Mouse (Mus musculus): ENCODE results near the gene Exd2.

Gene Exd2

GRCm38 (mm10) chr12:80462942-80463651, at the start of gene Exd2:
Gene Exd2, plus strand, starts transcription at chr12:80463095.
- no peaks in the 10 kb centered on the region; the same call in 1 of the 2 replicates for H3K27me3 ChIP-seq (ENCODE audit: insufficient read depth, low read length)
- H3K4me3 ChIP-seq (replicated peaks; ENCODE audit: low read length), result peak within 1 kb of the TSS; percentile 93
- peaks cover 11% of the 10 kb centered on the region for H3K4me1 ChIP-seq (replicated peaks; ENCODE audit: low read depth, low read length)
- H3K36me3 ChIP-seq (ENCODE audit: insufficient read depth, low read length), result no peaks in the 10 kb centered on the region
- H3K9me3 ChIP-seq (ENCODE audit: low read length), result no peaks in the 10 kb centered on the region
- TF ChIP-seq NANOG (IDR thresholded peaks at IDR 0.05; ENCODE audit: borderline replicate concordance, low read length) (no peak), POU5F1 (IDR thresholded peaks at IDR 0.05; ENCODE audit: borderline replicate concordance, low read length) (no peak), CTCF (conservative IDR thresholded peaks at IDR 0.05; ENCODE audit: low read length) (no peak)

DNA sequence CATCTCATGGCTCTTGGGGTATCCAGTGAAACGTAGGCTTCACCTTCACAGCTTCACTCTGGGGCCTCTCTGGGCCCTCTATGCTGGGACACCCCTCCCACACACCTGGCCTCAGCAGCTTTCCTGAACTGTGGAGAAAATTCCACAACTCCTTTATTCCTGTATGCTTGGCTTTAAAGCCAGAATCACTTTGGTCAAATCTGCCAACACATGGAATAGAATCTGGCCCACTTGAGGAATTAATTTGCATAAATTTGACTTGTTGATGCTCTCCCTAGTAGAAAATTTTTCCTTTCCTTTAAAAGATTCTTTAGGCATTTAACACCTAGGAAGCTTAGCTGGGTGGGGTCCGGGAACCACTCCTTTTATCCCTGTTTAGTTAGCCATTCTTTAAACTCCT, 47.8 kb upstream of the Exd2 start:
- H3K36me3 ChIP-seq (ENCODE audit: insufficient read depth, low read length), result peaks cover 15% of the 10 kb centered on the region; the same call in 1 of the 2 replicates

GRCm38 (mm10) chr12:80427683-80428082, 35.2 kb upstream of the Exd2 start:
- Histone ChIP-seq H3K4me3 (replicated peaks; ENCODE audit: low read length) (no peak overlapping the region), H3K4me1 (replicated peaks; ENCODE audit: low read depth, low read length) (no peaks in the 10 kb centered on the region), H3K9me3 (ENCODE audit: low read length) (peaks cover 26% of the 10 kb centered on the region), H3K36me3 (ENCODE audit: insufficient read depth, low read length) (peaks cover 14% of the 10 kb centered on the region; the same call in 1 of the 2 replicates), H3K27me3 (ENCODE audit: insufficient read depth, low read length) (no peaks in the 10 kb centered on the region)
- TF ChIP-seq CTCF (conservative IDR thresholded peaks at IDR 0.05; ENCODE audit: low read length) (no peak), POU5F1 (IDR thresholded peaks at IDR 0.05; ENCODE audit: borderline replicate concordance, low read length) (no peak), NANOG (IDR thresholded peaks at IDR 0.05; ENCODE audit: borderline replicate concordance, low read length) (no peak)

More for the DNA sequence above, 47.8 kb upstream of the Exd2 start:
- Histone ChIP-seq H3K9me3 (ENCODE audit: low read length) (peaks cover 39% of the 10 kb centered on the region), H3K4me3 (replicated peaks; ENCODE audit: low read length) (no peak overlapping the region), H3K4me1 (replicated peaks; ENCODE audit: low read depth, low read length) (no peaks in the 10 kb centered on the region), H3K27me3 (ENCODE audit: insufficient read depth, low read length) (no peaks in the 10 kb centered on the region)
- TF ChIP-seq POU5F1 (IDR thresholded peaks at IDR 0.05; ENCODE audit: borderline replicate concordance, low read length), result no peak

GRCm38 (mm10) chr12:80433266-80433665, 29.6 kb upstream of the Exd2 start:
- Histone ChIP-seq H3K4me3 (replicated peaks; ENCODE audit: low read length) (no peak overlapping the region), H3K36me3 (ENCODE audit: insufficient read depth, low read length) (no peaks in the 10 kb centered on the region), H3K9me3 (ENCODE audit: low read length) (no peaks in the 10 kb centered on the region), H3K4me1 (replicated peaks; ENCODE audit: low read depth, low read length) (peaks cover 18% of the 10 kb centered on the region), H3K27me3 (ENCODE audit: insufficient read depth, low read length) (peaks cover 12% of the 10 kb centered on the region)
- TF ChIP-seq NANOG (IDR thresholded peaks at IDR 0.05; ENCODE audit: borderline replicate concordance, low read length) (no peak), CTCF (conservative IDR thresholded peaks at IDR 0.05; ENCODE audit: low read length) (no peak), POU5F1 (IDR thresholded peaks at IDR 0.05; ENCODE audit: borderline replicate concordance, low read length) (no peak)

DNA sequence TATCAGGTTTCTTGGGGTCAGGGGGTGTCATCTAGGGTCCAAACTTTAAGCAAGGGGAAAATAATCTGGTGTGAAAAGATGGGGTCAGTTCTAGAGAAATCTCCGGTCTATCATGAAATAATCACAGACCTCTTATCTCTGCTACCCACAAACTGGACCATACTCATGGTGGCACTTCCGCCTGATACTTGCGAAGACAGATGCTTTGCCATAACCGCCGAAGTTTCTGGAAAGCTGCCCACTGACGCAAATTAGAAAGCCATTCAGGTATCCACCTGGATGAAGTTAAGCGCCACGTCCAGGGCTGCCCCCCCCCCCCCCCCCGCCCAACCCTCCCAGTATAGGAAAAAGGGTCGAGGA, 28.3 kb upstream of the Exd2 start:
- TF ChIP-seq CTCF (conservative IDR thresholded peaks at IDR 0.05; ENCODE audit: low read length) (no peak), POU5F1 (IDR thresholded peaks at IDR 0.05; ENCODE audit: borderline replicate concordance, low read length) (no peak), NANOG (IDR thresholded peaks at IDR 0.05; ENCODE audit: borderline replicate concordance, low read length) (no peak)
- Histone ChIP-seq H3K4me3 (replicated peaks; ENCODE audit: low read length) (peak overlapping the region; percentile 89), H3K36me3 (ENCODE audit: insufficient read depth, low read length) (no peaks in the 10 kb centered on the region), H3K9me3 (ENCODE audit: low read length) (no peaks in the 10 kb centered on the region), H3K4me1 (replicated peaks; ENCODE audit: low read depth, low read length) (peaks cover 18% of the 10 kb centered on the region), H3K27me3 (ENCODE audit: insufficient read depth, low read length) (peaks cover 13% of the 10 kb centered on the region)

GRCm38 (mm10) chr12:80434961-80435691, 27.8 kb upstream of the Exd2 start:
- Histone ChIP-seq H3K27me3 (ENCODE audit: insufficient read depth, low read length) (peaks cover 13% of the 10 kb centered on the region), H3K9me3 (ENCODE audit: low read length) (no peaks in the 10 kb centered on the region), H3K36me3 (ENCODE audit: insufficient read depth, low read length) (no peaks in the 10 kb centered on the region), H3K4me3 (replicated peaks; ENCODE audit: low read length) (peak overlapping the region; percentile 89), H3K4me1 (replicated peaks; ENCODE audit: low read depth, low read length) (peaks cover 18% of the 10 kb centered on the region)
- TF ChIP-seq CTCF (conservative IDR thresholded peaks at IDR 0.05; ENCODE audit: low read length) (no peak), POU5F1 (IDR thresholded peaks at IDR 0.05; ENCODE audit: borderline replicate concordance, low read length) (no peak), NANOG (IDR thresholded peaks at IDR 0.05; ENCODE audit: borderline replicate concordance, low read length) (no peak)

- Histone ChIP-seq H3K36me3 (ENCODE audit: insufficient read depth, low read length) (no peaks in the 10 kb centered on the region), H3K4me3 (replicated peaks; ENCODE audit: low read length) (peak overlapping the region; percentile 89), H3K4me1 (replicated peaks; ENCODE audit: low read depth, low read length) (peaks cover 18% of the 10 kb centered on the region), H3K9me3 (ENCODE audit: low read length) (no peaks in the 10 kb centered on the region), H3K27me3 (ENCODE audit: insufficient read depth, low read length) (peaks cover 13% of the 10 kb centered on the region)
- TF ChIP-seq CTCF (conservative IDR thresholded peaks at IDR 0.05; ENCODE audit: low read length) (no peak), NANOG (IDR thresholded peaks at IDR 0.05; ENCODE audit: borderline replicate concordance, low read length) (no peak), POU5F1 (IDR thresholded peaks at IDR 0.05; ENCODE audit: borderline replicate concordance, low read length) (no peak)
These were observed 27.0 kb upstream of the Exd2 start for GRCm38 (mm10) chr12:80435887-80436286.

GRCm38 (mm10) chr12:80436336-80436976, 26.4 kb upstream of the Exd2 start, which contains the start of gene Dcaf5:
Gene Dcaf5, minus strand, starts transcription at chr12:80436601.
- H3K27me3 ChIP-seq (ENCODE audit: insufficient read depth, low read length), result peaks cover 13% of the 10 kb centered on the region
- no peaks in the 10 kb centered on the region for H3K36me3 ChIP-seq (ENCODE audit: insufficient read depth, low read length)
- H3K9me3 ChIP-seq (ENCODE audit: low read length), result no peaks in the 10 kb centered on the region
- H3K4me1 ChIP-seq (replicated peaks; ENCODE audit: low read depth, low read length), result peaks cover 18% of the 10 kb centered on the region
- no peak for TF ChIP-seq POU5F1 (IDR thresholded peaks at IDR 0.05; ENCODE audit: borderline replicate concordance, low read length)
- no peak for TF ChIP-seq CTCF (conservative IDR thresholded peaks at IDR 0.05; ENCODE audit: low read length)
- no peak for TF ChIP-seq NANOG (IDR thresholded peaks at IDR 0.05; ENCODE audit: borderline replicate concordance, low read length)
- H3K4me3 ChIP-seq (replicated peaks; ENCODE audit: low read length), result peak within 1 kb of the TSS; percentile 89

All from E14TG2a.4 (cell line).